Mouse (Mus musculus): ENCODE data around the gene Vopp1.

The Vopp1 gene

GRCm38 (mm10) chr6:57701686-57702085 is 123.3 kb downstream of the Vopp1 start:
- no peak for DNase-seq

GRCm38 (mm10) chr6:57693116-57693515 is 131.8 kb downstream of the Vopp1 start:
- DNase-seq: no peak

GRCm38 (mm10) chr6:57691467-57692261 is 133.3 kb downstream of the Vopp1 start, which contains the start of gene Pyurf:
Pyurf (minus strand) TSS chr6:57692078.
- peak; percentile 95 for DNase-seq

GRCm38 (mm10) chr6:57684156-57684555 is 140.8 kb downstream of the Vopp1 start:
- no peak for DNase-seq

Data from kidney, adult 9 months (tissue).